Mouse (Mus musculus) olfactory bulb, adult 2 months (tissue): ENCODE measurements around the gene Mapk3. TPM values are rescaled to one million over a fixed set of nuclear protein-coding genes. Genes with fewer than 3 reads are reported as not detected.
A peak's percentile ranks its signal among the peaks of the same experiment; 100 is the strongest.

Experiments
- H3K27ac ChIP-seq: fragments of 200-500 bp; 2 replicates; pipeline ENCODE4 v1.5.1; 2012; ENCODE audit warnings: low read depth, low read length; ENCODE audit not compliant: insufficient read depth
- H3K4me1 ChIP-seq: fragments of 200-500 bp; 2 replicates; pipeline ENCODE4 v1.6.1; 2012; ENCODE audit warnings: low read length; ENCODE audit not compliant: control insufficient read depth, insufficient read depth
- H3K4me3 ChIP-seq: fragments of 200-500 bp; 2 replicates; pipeline ENCODE4 v1.5.1; 2012; ENCODE audit warnings: mild to moderate bottlenecking, low read depth, low read length, moderate library complexity; ENCODE audit not compliant: insufficient read depth
- CTCF ChIP-seq: fragments of 200-500 bp; IDR thresholded peaks from 2 replicates; pipeline ENCODE4 v1.5.1; 2012; ENCODE audit warnings: low read depth, mild to moderate bottlenecking, low read length, moderate library complexity; ENCODE audit not compliant: insufficient read depth
- POLR2A ChIP-seq: fragments of 200-500 bp; IDR thresholded peaks from 2 replicates; pipeline ENCODE4 v1.6.1; 2012; ENCODE audit warnings: mild to moderate bottlenecking, low read depth, low read length, moderate library complexity; ENCODE audit not compliant: insufficient read depth
- WGBS: fragments of 180-500 bp; shearing (Covaris S2); methylation state at CpG from one replicate; pipeline ENCODE4 v1.1.7; 2018; 5-methylcytosine and 5-hydroxymethylcytosine counted together
- polyA plus RNA-seq: library from polyadenylated mRNA; stranded (reverse); fragments of >200 nt; gene quantifications from 2 replicates; pipeline ENCODE4 v1.2.4, GENCODE M21; 2012; ENCODE audit warnings: low replicate concordance; ENCODE audit not compliant: missing spikeins, insufficient read depth, insufficient read length

Mapk3 gene
- polyA plus RNA-seq, 1 experiment, result 208 TPM

DNA sequence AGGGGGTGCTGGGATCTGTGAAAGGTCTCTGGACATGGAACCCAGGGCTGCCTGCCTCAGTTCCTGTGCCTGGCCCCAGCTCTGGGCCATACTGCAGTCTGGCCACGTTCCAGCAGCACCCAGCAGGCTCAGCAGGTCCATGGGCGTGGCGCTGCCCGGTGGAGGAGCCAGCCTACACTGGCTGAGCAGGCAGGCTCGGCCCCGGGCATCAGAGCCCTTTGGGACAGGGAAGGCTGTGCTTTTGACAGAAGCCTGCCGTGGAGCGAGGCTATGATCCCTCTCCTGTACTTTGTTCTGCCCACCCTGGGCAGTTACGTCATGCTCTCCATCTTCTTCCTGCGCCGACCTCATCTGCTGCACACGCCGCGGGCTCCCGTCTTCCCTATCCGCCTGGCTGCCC, 6.8 kb downstream of the Mapk3 start, which contains the start of gene Gdpd3:
Gene Gdpd3 (plus strand): TSS at position 134 of the 400 bp plus-strand sequence.
- TF ChIP-seq CTCF, result no peak
- no peak for TF ChIP-seq POLR2A
- H3K4me1 ChIP-seq, result peaks cover 38% of the 10 kb centered on the region
- 92% methylated on average over 16 of the region's 16 CpGs for WGBS
- H3K27ac ChIP-seq, result no peak within 1 kb of the TSS
- no peak within 1 kb of the TSS for H3K4me3 ChIP-seq

DNA sequence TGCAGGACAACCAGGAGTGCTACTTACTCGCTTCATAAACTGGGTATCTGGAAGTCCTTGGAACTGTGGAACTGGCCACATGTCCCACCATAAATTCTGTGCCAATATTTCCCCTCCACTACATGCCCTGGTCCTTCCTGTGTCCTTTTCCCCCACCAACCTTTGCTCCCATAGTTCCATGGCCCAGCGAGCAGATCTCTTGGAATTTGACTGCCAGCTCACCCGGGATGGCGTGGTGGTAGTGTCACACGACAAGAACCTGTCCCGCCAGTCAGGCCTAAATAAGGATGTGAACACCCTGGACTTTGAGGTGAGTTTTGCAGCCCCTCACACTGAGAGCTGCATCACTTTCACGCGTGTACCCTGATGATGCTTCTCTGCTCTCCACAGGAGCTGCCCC, 7.6 kb downstream of the Mapk3 start:
- TF ChIP-seq CTCF (no peak), POLR2A (no peak)
- Histone ChIP-seq H3K27ac (no peak overlapping the region), H3K4me1 (peaks cover 32% of the 10 kb centered on the region), H3K4me3 (no peak overlapping the region)
- WGBS, result 90% methylated on average over 8 of the region's 8 CpGs

GRCm38 (mm10) chr7:126770784-126771183, 11.4 kb downstream of the Mapk3 start:
- no peak overlapping the region for H3K27ac ChIP-seq
- peaks cover 5% of the 10 kb centered on the region for H3K4me1 ChIP-seq
- no peak overlapping the region for H3K4me3 ChIP-seq
- WGBS, result 85% methylated on average over 12 of the region's 12 CpGs
- TF ChIP-seq CTCF (no peak), POLR2A (no peak)

DNA sequence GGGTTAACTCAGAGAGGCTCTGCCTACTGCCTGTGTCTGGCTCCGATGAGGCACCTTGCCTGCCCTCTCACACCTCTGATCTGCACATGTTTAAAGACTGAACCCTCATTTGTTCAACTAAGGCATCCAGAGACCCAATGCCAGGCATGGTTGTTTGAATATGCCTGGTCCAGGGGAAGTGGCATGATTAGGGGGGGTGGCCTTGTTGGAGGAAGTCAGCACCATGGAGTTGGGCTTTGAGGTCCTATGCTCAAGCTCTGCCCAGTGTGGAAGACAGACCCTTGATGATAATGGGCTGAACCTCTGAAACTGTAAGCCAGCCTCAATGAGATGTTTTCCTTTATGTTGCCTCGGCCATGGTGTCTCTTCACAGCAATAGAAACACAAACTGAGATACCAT, 13.9 kb downstream of the Mapk3 start:
- Histone ChIP-seq H3K4me3 (no peak overlapping the region), H3K27ac (no peak overlapping the region), H3K4me1 (peaks cover 17% of the 10 kb centered on the region)
- TF ChIP-seq CTCF (no peak), POLR2A (no peak)
- WGBS, result 84% methylated on average over 2 of the region's 2 CpGs

- Histone ChIP-seq H3K4me3 (no peak overlapping the region), H3K4me1 (peaks cover 17% of the 10 kb centered on the region), H3K27ac (no peak overlapping the region)
- no peak for TF ChIP-seq POLR2A
- TF ChIP-seq CTCF, result no peak
- 78% methylated on average over 2 of the region's 2 CpGs for whole genome bisulfite sequencing
Observed at GRCm38 (mm10) chr7:126774463-126774862, 15.1 kb downstream of the Mapk3 start.

DNA sequence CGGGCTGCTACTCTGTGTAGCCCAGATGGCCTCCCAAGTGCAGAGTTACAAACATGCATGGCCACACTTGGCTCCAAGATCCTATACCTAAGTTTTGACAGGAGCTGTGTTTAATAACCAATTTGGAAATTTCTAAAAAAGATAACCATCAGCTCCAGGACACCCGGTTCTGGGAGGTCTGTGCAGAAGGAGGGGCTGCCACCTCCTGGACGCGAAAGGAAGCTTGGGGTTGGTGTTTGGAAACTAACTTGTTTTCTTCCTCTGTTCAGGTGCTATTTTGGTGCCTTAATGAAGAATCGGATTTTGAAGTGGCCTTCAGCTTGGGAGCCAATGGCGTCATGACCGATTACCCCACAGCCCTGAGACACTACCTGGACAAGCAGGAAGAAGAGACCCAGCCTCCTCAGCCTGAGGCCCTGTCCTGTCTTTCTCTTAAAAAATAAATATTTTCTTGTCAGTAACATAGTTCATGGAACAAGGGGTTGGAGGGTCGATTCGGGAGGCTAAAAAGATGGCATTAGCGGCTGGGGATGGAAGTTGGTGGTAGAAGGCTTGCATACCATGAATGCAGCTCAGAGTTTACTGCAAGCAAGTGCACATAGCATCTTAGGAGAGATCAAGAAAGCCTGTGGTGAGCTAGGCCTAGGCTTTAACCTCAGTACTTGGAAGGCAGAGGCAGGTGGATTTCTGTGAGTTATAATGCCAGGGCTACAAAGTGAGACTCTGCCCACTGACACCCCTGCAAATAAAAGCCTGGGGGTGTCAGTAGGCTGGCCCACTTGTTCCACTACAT, 16.0 kb downstream of the Mapk3 start:
- no peak for TF ChIP-seq POLR2A
- TF ChIP-seq CTCF, result no peak
- no peak overlapping the region for H3K4me3 ChIP-seq
- H3K27ac ChIP-seq, result no peak overlapping the region
- WGBS, result 70% methylated on average over 10 of the region's 10 CpGs
- H3K4me1 ChIP-seq, result peaks cover 21% of the 10 kb centered on the region

DNA sequence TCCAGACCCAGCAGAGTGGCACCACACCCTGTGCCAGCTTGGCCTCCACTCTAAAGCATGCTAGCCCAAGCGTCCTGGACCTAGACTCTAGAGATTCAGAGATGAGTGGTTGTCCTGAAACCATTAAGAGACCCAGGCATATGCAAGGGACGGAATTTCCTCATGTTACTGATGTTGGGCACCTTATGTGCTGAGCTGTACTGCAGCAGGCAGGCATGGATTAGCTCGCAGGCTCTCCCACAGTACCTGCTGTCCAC, 16.5 kb downstream of the Mapk3 start:
- 54% methylated on average over 3 of the region's 3 CpGs for WGBS
- TF ChIP-seq CTCF, result no peak
- no peak for TF ChIP-seq POLR2A
- no peak overlapping the region for H3K4me3 ChIP-seq
- H3K4me1 ChIP-seq, result peaks cover 23% of the 10 kb centered on the region
- peak overlapping the region; percentile 86; the same call in 1 of the 2 replicates for H3K27ac ChIP-seq

DNA sequence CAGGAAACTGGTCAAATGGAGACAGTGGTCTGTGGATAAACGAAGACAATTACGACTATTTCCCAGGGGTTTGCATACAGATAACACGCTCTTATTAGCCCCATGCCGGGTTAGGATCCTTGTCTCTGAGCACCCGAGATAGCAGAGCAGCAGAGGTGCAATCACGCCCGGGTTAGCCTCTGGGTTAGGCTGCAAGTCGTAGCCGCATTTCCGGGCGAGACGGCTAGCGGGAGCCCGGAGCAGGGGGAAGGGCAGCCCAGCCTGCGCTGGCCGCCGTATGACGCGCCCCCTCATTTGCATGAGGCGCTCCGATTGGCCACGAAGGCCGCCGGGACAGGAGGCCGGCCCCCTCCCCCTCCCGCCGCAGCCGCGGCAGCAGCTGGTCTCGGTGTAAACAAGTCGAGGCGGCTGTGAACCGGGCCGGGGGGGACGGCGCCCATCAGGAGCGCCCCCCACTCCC, 17.2 kb downstream of the Mapk3 start, which contains the start of gene Ypel3:
Gene Ypel3 (plus strand): TSS at position 358 of the 460 bp plus-strand sequence.
- Histone ChIP-seq H3K4me3 (peak within 1 kb of the TSS; percentile 68), H3K4me1 (peaks cover 28% of the 10 kb centered on the region), H3K27ac (peak within 1 kb of the TSS; percentile 86)
- TF ChIP-seq CTCF, result no peak
- peak; percentile 87 for TF ChIP-seq POLR2A
- under 1% methylated on average over 36 of the region's 37 CpGs for WGBS

GRCm38 (mm10) chr7:126777476-126777875, 18.1 kb downstream of the Mapk3 start:
- H3K27ac ChIP-seq, result peak overlapping the region; percentile 54
- peak overlapping the region; percentile 68 for H3K4me3 ChIP-seq
- WGBS, result 28% methylated on average over 10 of the region's 10 CpGs
- H3K4me1 ChIP-seq, result peaks cover 28% of the 10 kb centered on the region
- TF ChIP-seq POLR2A (no peak), CTCF (no peak)
